Mouse (Mus musculus) hindbrain, embryonic 11.5 days (tissue): Measurements from ENCODE around the gene Heg1. TPM values are rescaled to one million over a fixed set of nuclear protein-coding genes. Genes with fewer than 3 reads are reported as not detected.

Source experiments
- ATAC-seq: fragments of 200-750 bp; cut with Nextera tagmentation; 2 replicates; pipeline ENCODE4 v1.8.0; 2017; ENCODE audit warnings: mild to moderate bottlenecking, moderate TSS enrichment, moderate library complexity; ENCODE audit not compliant: low FRiP score
- DNase-seq: peaks from one replicate; pipeline ENCODE4 v3.0.0-alpha.2; 2015; ENCODE audit warnings: low spot score
- H3K27ac ChIP-seq: fragments of 300-500 bp; sonication (generic); 2 replicates; pipeline ENCODE4 v1.5.1; 2014; ENCODE audit warnings: mild to moderate bottlenecking, low read depth, low read length
- H3K27me3 ChIP-seq: fragments of 300-500 bp; sonication (generic); 2 replicates; pipeline ENCODE4 v1.6.1; 2014; ENCODE audit warnings: mild to moderate bottlenecking, low read length, moderate library complexity, mixed read lengths; ENCODE audit not compliant: control insufficient read depth, insufficient read depth
- H3K36me3 ChIP-seq: fragments of 300-500 bp; sonication (generic); 2 replicates; pipeline ENCODE4 v1.6.1; 2014; ENCODE audit warnings: mild to moderate bottlenecking, low read length, moderate library complexity, mixed read lengths; ENCODE audit not compliant: control insufficient read depth, insufficient read depth
- H3K4me1 ChIP-seq: fragments of 300-500 bp; sonication (generic); replicated peaks from 2 replicates; pipeline ENCODE4 v1.6.1; 2014; ENCODE audit warnings: low read length, mixed read lengths; ENCODE audit not compliant: control insufficient read depth, insufficient read depth
- H3K4me2 ChIP-seq: fragments of 300-500 bp; sonication (generic); replicated peaks from 2 replicates; pipeline ENCODE4 v1.6.1; 2014; ENCODE audit warnings: mild to moderate bottlenecking, low read depth, low read length
- H3K4me3 ChIP-seq: fragments of 300-500 bp; sonication (generic); 2 replicates; pipeline ENCODE4 v1.5.1; 2014; ENCODE audit warnings: low read depth, low read length
- H3K9ac ChIP-seq: fragments of 300-500 bp; sonication (generic); 2 replicates; pipeline ENCODE4 v1.6.1; 2014; ENCODE audit warnings: low read depth, low read length
- H3K9me3 ChIP-seq: fragments of 300-500 bp; sonication (generic); 2 replicates; pipeline ENCODE4 v1.6.1; 2016; ENCODE audit warnings: low read length; ENCODE audit not compliant: control insufficient read depth
- WGBS: fragments of 180-500 bp; shearing (Covaris S2); extraction: QIAGEN DNeasy Blood & Tissue Kit; methylation state at CpG from one replicate; pipeline ENCODE4 v1.1.7; 2014; 5-methylcytosine and 5-hydroxymethylcytosine counted together
- polyA plus RNA-seq: library from polyadenylated mRNA; unstranded; fragments of >200 nt; fragmentation: Nextera tagmentation; extraction: Ambion mirVana; gene quantifications from 2 replicates; pipeline ENCODE4 v1.2.1, GENCODE M21; 2014

The Heg1 gene
- polyA plus RNA-seq, 1 experiment from 2014 or later = 22.8 TPM

DNA sequence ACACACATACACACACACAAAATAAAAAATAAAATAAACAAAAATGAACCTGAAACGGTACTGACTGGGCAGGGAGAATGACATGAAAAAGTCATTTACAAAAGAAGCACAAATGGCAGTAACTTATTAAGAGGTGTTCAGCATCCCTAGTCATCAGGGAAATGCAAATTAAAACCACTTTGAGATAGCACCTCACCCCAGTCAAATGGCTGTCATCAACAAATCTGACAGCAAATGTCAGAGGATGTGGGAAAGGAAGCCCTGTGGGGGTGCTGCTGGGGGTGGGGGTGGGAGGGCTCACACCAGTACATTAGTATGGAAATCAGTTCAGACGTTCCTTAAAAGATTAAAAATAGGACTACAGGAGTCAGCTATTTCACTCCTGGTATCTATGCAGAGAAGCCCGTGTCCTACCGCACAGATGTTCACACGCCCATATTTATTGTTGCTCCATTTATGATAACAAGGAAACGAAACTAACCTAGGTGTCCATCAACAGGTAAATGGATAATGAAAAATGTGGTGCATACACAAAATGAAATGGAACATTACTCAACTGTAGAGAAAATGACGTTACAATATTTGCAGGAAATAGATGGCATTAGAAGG, 63.3 kb downstream of the Heg1 start:
- Histone ChIP-seq H3K4me2 (no peak overlapping the region), H3K27ac (no peak overlapping the region), H3K4me3 (no peak overlapping the region), H3K27me3 (no peaks in the 10 kb centered on the region), H3K9ac (no peak overlapping the region), H3K9me3 (no peaks in the 10 kb centered on the region), H3K36me3 (0 out of 2 replicates have a peak, but pooled peaks cover 5% of the 10 kb centered on the region), H3K4me1 (no peaks in the 10 kb centered on the region)
- DNase-seq (no peak), ATAC-seq (no peak)
- WGBS = 73% methylated on average over 7 of the region's 7 CpGs

GRCm38 (mm10) chr16:33747994-33748393, 63.8 kb downstream of the Heg1 start:
- no peak overlapping the region for H3K4me2 ChIP-seq
- no peak overlapping the region for H3K9ac ChIP-seq
- H3K4me3 ChIP-seq = no peak overlapping the region
- H3K4me1 ChIP-seq = no peaks in the 10 kb centered on the region
- ATAC-seq = no peak
- no peaks in the 10 kb centered on the region for H3K9me3 ChIP-seq
- H3K27me3 ChIP-seq = no peaks in the 10 kb centered on the region
- H3K27ac ChIP-seq = no peak overlapping the region
- 92% methylated on average over 2 of the region's 2 CpGs for WGBS
- DNase-seq = no peak
- H3K36me3 ChIP-seq = 0 out of 2 replicates have a peak, but pooled peaks cover 5% of the 10 kb centered on the region

DNA sequence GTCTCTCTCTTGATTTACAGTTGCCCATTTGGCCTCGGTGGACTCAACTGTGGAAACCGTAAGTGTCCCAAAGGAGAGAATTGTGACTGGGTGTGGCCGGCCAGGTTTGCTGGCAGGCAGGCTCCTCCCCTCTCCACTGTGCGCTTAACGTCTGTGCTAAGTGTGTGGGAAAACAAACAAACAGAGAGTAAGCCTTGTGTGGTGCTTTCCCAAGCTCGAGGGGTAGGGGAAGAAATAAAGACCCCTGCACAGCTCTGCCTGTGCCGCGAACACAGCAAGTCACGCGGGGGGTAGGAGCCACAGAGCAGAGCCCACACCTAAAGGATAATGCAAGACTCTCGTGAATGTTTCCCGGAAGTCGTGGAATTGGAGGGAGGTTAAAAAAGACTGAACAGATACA, 67.0 kb downstream of the Heg1 start:
- ATAC-seq = no peak
- Histone ChIP-seq H3K36me3 (0 out of 2 replicates have a peak, but pooled peaks cover 5% of the 10 kb centered on the region), H3K27ac (no peak overlapping the region), H3K9ac (no peak overlapping the region), H3K27me3 (no peaks in the 10 kb centered on the region), H3K4me2 (no peak overlapping the region), H3K4me3 (no peak overlapping the region), H3K9me3 (no peaks in the 10 kb centered on the region), H3K4me1 (no peaks in the 10 kb centered on the region)
- WGBS = 38% methylated on average over 13 of the region's 13 CpGs
- no peak for DNase-seq

DNA sequence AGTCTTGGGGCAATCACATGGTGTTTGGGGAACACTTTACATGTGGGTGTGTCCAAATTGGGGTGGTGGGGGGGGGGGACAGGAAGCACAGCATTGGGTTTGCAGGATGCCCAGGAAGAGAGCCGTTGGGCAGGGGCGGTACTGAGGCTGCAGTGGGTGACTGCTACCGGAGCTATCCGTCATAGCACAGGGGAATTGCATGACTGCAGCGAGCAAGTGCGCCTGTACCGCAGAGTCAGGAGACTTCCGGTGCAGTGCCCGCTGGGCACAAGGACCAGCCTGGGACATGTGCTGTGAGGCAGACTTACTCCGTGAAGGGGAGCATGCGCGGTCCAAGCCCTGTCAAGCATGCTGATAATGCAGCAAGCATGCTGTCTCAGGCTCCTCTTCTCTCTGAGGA, 67.4 kb downstream of the Heg1 start:
- no peaks in the 10 kb centered on the region for H3K4me1 ChIP-seq
- DNase-seq (no peak), ATAC-seq (no peak)
- H3K4me3 ChIP-seq = no peak overlapping the region
- WGBS = 63% methylated on average over 12 of the region's 12 CpGs
- H3K27ac ChIP-seq = no peak overlapping the region
- 0 out of 2 replicates have a peak, but pooled peaks cover 5% of the 10 kb centered on the region for H3K36me3 ChIP-seq
- no peaks in the 10 kb centered on the region for H3K27me3 ChIP-seq
- no peak overlapping the region for H3K9ac ChIP-seq
- H3K9me3 ChIP-seq = no peaks in the 10 kb centered on the region
- no peak overlapping the region for H3K4me2 ChIP-seq

- WGBS = 91% methylated on average over 8 of the region's 8 CpGs
- H3K4me2 ChIP-seq = no peak overlapping the region
- no peak overlapping the region for H3K4me3 ChIP-seq
- 0 out of 2 replicates have a peak, but pooled peaks cover 5% of the 10 kb centered on the region for H3K36me3 ChIP-seq
- no peak overlapping the region for H3K27ac ChIP-seq
- H3K4me1 ChIP-seq = no peaks in the 10 kb centered on the region
- H3K9me3 ChIP-seq = no peaks in the 10 kb centered on the region
- no peak for DNase-seq
- ATAC-seq = no peak
- no peaks in the 10 kb centered on the region for H3K27me3 ChIP-seq
- H3K9ac ChIP-seq = no peak overlapping the region
Measured at GRCm38 (mm10) chr16:33752904-33753578, 68.9 kb downstream of the Heg1 start.

DNA sequence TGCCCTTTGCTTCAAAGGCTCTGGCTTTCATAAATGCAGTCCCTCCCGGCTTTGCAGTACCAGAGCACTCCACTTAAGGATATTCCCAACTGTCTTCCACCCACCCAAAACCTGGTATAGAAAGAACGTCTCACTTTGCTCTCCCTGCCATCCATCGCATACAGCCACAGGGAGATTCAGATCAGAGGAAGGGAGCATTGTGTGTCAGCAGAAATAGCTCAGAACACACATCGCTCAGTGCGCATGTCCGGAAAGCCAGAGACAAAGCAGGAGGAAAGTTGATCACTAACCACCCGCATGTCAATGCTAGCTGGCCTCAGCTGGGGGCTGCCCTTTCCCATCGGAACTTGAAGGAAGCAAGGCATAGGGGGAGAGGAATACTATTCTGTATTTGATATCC, 71.1 kb downstream of the Heg1 start:
- ATAC-seq (no peak), DNase-seq (no peak)
- no peak overlapping the region for H3K4me3 ChIP-seq
- no peaks in the 10 kb centered on the region for H3K4me1 ChIP-seq
- no peaks in the 10 kb centered on the region for H3K27me3 ChIP-seq
- H3K36me3 ChIP-seq = 0 out of 2 replicates have a peak, but pooled peaks cover 3% of the 10 kb centered on the region
- no peak overlapping the region for H3K27ac ChIP-seq
- no peak overlapping the region for H3K9ac ChIP-seq
- H3K9me3 ChIP-seq = no peaks in the 10 kb centered on the region
- WGBS = 80% methylated on average over 8 of the region's 8 CpGs
- H3K4me2 ChIP-seq = no peak overlapping the region

DNA sequence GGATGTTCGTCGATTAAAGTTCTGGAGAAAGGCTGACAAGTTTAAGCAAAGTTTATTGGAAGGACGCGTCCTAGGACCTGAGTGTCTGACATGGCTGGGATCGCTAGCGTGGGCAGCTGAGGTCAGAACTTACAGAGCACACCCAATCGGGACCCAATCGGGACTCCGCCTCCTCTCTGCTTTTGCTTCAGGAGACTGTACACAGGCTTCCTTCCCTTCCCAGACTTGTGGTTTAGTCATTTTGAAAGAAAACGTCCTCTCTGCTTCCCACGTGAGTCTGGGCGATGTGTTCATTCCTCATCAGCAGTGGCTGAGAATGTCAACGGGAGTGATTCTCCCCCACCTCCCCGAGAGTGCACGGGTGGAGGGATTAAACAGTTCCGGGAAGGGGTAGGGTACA, 71.8 kb downstream of the Heg1 start:
- Histone ChIP-seq H3K4me3 (no peak overlapping the region), H3K36me3 (0 out of 2 replicates have a peak, but pooled peaks cover 3% of the 10 kb centered on the region), H3K27ac (no peak overlapping the region), H3K9ac (no peak overlapping the region), H3K4me2 (no peak overlapping the region), H3K9me3 (no peaks in the 10 kb centered on the region), H3K27me3 (no peaks in the 10 kb centered on the region), H3K4me1 (no peaks in the 10 kb centered on the region)
- WGBS = 64% methylated on average over 16 of the region's 16 CpGs
- ATAC-seq (no peak), DNase-seq (no peak)

DNA sequence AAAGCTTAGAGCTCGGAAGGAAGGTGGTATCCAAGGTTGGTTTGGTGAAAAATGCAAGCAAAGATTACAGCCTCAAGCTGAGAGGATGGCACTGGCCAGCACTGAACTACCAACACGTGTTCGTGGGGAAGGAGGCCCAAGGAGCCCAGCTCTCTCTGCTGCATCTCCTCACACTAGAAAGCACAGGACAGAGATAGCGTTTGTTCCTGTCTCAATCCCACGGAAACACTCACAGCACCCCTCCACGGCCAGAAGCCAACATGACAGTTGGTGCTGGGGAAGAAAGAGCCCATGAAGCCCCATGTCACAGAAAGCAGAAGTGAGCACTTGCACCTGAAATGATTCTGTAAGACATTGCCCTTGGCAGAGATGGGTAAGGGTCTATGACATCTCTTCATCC, 72.2 kb downstream of the Heg1 start:
- DNase-seq = no peak
- WGBS = 60% methylated on average over 6 of the region's 6 CpGs
- H3K4me1 ChIP-seq = no peaks in the 10 kb centered on the region
- no peaks in the 10 kb centered on the region for H3K36me3 ChIP-seq
- H3K27ac ChIP-seq = no peak overlapping the region
- H3K9me3 ChIP-seq = no peaks in the 10 kb centered on the region
- no peak for ATAC-seq
- no peaks in the 10 kb centered on the region for H3K27me3 ChIP-seq
- H3K4me3 ChIP-seq = no peak overlapping the region
- no peak overlapping the region for H3K4me2 ChIP-seq
- H3K9ac ChIP-seq = no peak overlapping the region

DNA sequence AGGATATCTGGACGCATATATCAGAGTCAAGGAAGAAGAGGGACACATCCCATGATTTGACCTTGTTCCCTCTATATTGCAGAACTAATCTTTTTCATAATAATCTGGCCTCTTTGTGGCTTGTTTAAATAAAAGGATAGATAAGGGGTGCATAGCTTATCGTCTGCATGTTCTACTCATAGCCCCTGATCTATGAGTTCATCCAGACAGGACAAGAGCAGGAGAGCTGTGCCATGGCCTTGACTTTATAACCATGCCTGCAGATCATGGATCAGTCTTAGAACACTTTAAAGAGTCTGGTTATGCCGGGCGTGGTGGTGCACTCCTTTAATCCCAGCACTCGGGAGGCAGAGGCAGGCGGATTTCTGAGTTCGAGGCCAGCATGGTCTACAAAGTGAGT, 75.0 kb downstream of the Heg1 start:
- H3K4me3 ChIP-seq = no peak overlapping the region
- H3K9me3 ChIP-seq = no peaks in the 10 kb centered on the region
- H3K4me2 ChIP-seq = no peak overlapping the region
- no peaks in the 10 kb centered on the region for H3K36me3 ChIP-seq
- H3K9ac ChIP-seq = no peak overlapping the region
- H3K27ac ChIP-seq = no peak overlapping the region
- H3K4me1 ChIP-seq = no peaks in the 10 kb centered on the region
- no peaks in the 10 kb centered on the region for H3K27me3 ChIP-seq
- WGBS = 92% methylated on average over 7 of the region's 7 CpGs
- no peak for ATAC-seq
- no peak for DNase-seq
